33 mouse cellular contexts compared by ENCODE assay signal in genomic region chr19:7561456-7561855, GRCm38 (mm10). TPM values are rescaled to one million over a fixed set of nuclear protein-coding genes. Genes with fewer than 3 reads are reported as not detected.
DNase-seq lines count a peak whose midpoint lies in the region; ATAC-seq and TF ChIP-seq lines count a peak whose summit lies in the region.
"Had no signal": no experiment of that assay in that cellular context is flagged by ENCODE, and none has a peak within 500 bp of the region (broad histone marks: within the 10 kb centered on the region; RNA-seq: fewer than 3 reads in every experiment).

No protein-coding gene starts in this region.

- no peak for ATAC-seq in embryonic facial prominence, embryonic 13.5 days (ENCODE audit: insufficient number of reproducible peaks, insufficient read depth, low FRiP score, low TSS enrichment, low read depth)
- ATAC-seq in liver, embryonic 11.5 days (replicated peaks; ENCODE audit: low FRiP score): no peak
- ATAC-seq: forebrain, embryonic 13.5 days had no signal

- no peaks in the 10 kb centered on the region for H3K27me3 ChIP-seq in CH12.LX (replicated peaks)
- H3K27me3 ChIP-seq in embryonic facial prominence, embryonic 13.5 days: no peaks in the 10 kb centered on the region
- H3K27me3 ChIP-seq in liver, embryonic 11.5 days (replicated peaks; ENCODE audit: control insufficient read depth, insufficient read depth, low read length): no peaks in the 10 kb centered on the region
- H3K27me3 ChIP-seq: embryonic facial prominence, embryonic 12.5 days; heart, embryonic 13.5 days had no signal

- H3K9ac ChIP-seq in CH12.LX (ENCODE audit: insufficient read depth, low read depth): no peak overlapping the region
- 0 out of 2 replicates have a peak overlapping the region, but pooled peaks have one; percentile 11 for H3K9ac ChIP-seq in embryonic facial prominence, embryonic 13.5 days
- H3K9ac ChIP-seq in liver, embryonic 11.5 days (ENCODE audit: low read depth, low read length): no peak overlapping the region
- H3K9ac ChIP-seq: embryonic facial prominence, embryonic 12.5 days; forebrain, embryonic 13.5 days; heart, embryonic 13.5 days; hindbrain, embryonic 13.5 days; liver, embryonic 14.5 days; lung, embryonic 14.5 days; midbrain, embryonic 12.5 days had no signal

- dilution Hi-C loops in CH12.LX (cut with MboI; ENCODE audit: extremely low pct_ligation_motif_present, extremely low pct_unique_long_range_greater_than_20kb, low sequenced_read_pairs): no loop called here

- in situ Hi-C loops in CH12.LX (cut with MboI; ENCODE audit: low pct_ligation_motif_present, low pct_unique_long_range_greater_than_20kb, low sequenced_read_pairs): no loop called here

- H3K4me3 ChIP-seq in CH12.LX (replicated peaks in 1 of 3; ENCODE audit: low read depth in 2 of 3, low read length in 2 of 3, poor library complexity in 1 of 3): peak overlapping the region in 1 of 3 experiments; percentile 3
- H3K4me3 ChIP-seq in embryonic facial prominence, embryonic 13.5 days: no peak overlapping the region
- H3K4me3 ChIP-seq in liver, embryonic 11.5 days (ENCODE audit: low read depth, low read length): no peak overlapping the region
- H3K4me3 ChIP-seq: embryonic facial prominence, embryonic 12.5 days; forebrain, embryonic 13.5 days; heart, embryonic 13.5 days; hindbrain, embryonic 13.5 days; midbrain, embryonic 12.5 days had no signal

- H3K27ac ChIP-seq in CH12.LX (ENCODE audit: insufficient read depth, low read depth): no peak overlapping the region
- no peak overlapping the region for H3K27ac ChIP-seq in embryonic facial prominence, embryonic 13.5 days
- no peak overlapping the region for H3K27ac ChIP-seq in liver, embryonic 11.5 days (ENCODE audit: low read depth, low read length)
- H3K27ac ChIP-seq: embryonic facial prominence, embryonic 12.5 days; forebrain, embryonic 13.5 days; heart, embryonic 13.5 days; hindbrain, embryonic 13.5 days; liver, embryonic 14.5 days; midbrain, embryonic 12.5 days had no signal

- 42% methylated on average over 3 of the region's 3 CpGs for WGBS in embryonic facial prominence, embryonic 13.5 days
- 64% methylated on average over 3 of the region's 3 CpGs for WGBS in liver, embryonic 11.5 days

- no peak for TF ChIP-seq POLR2A in CH12.LX (IDR thresholded peaks at IDR 0.05; ENCODE audit: low read depth, low read length)

- no peak for TF ChIP-seq EP300 in CH12.LX (IDR thresholded peaks at IDR 0.05; ENCODE audit: low read length)

- peaks cover 2 to 16% of the 10 kb centered on the region in 2 experiments for H3K36me3 ChIP-seq in CH12.LX (replicated peaks in 1 of 2; ENCODE audit: control insufficient read depth in 1 of 2, insufficient read depth in 1 of 2, low read length in 1 of 2)
- no peaks in the 10 kb centered on the region for H3K36me3 ChIP-seq in embryonic facial prominence, embryonic 13.5 days
- H3K36me3 ChIP-seq in liver, embryonic 11.5 days (ENCODE audit: control insufficient read depth, insufficient read depth, low read length): no peaks in the 10 kb centered on the region
- H3K36me3 ChIP-seq: embryonic facial prominence, embryonic 12.5 days; hindbrain, embryonic 13.5 days; midbrain, embryonic 12.5 days had no signal

- H3K9me3 ChIP-seq in CH12.LX (replicated peaks; ENCODE audit: low read length): no peaks in the 10 kb centered on the region
- H3K9me3 ChIP-seq in embryonic facial prominence, embryonic 13.5 days: no peaks in the 10 kb centered on the region
- H3K9me3 ChIP-seq in liver, embryonic 11.5 days (ENCODE audit: control insufficient read depth, low read length): no peaks in the 10 kb centered on the region
- H3K9me3 ChIP-seq: embryonic facial prominence, embryonic 12.5 days; forebrain, embryonic 13.5 days; heart, embryonic 13.5 days; hindbrain, embryonic 13.5 days; midbrain, embryonic 12.5 days had no signal

- H3K79me2 ChIP-seq in CH12.LX (replicated peaks; ENCODE audit: control insufficient read depth, extremely low read depth, insufficient read depth, poor library complexity, severe bottlenecking): no peaks in the 10 kb centered on the region; the same call in 1 of the 2 replicates

- peak overlapping the region; percentile 41; the same call in 1 of the 2 replicates for H3K4me2 ChIP-seq in CH12.LX (ENCODE audit: insufficient read depth, low read depth, poor library complexity, severe bottlenecking)
- H3K4me2 ChIP-seq in embryonic facial prominence, embryonic 13.5 days: no peak overlapping the region
- no peak overlapping the region for H3K4me2 ChIP-seq in liver, embryonic 11.5 days
- H3K4me2 ChIP-seq: embryonic facial prominence, embryonic 12.5 days; forebrain, embryonic 13.5 days; heart, embryonic 13.5 days; hindbrain, embryonic 13.5 days; lung, embryonic 14.5 days; midbrain, embryonic 12.5 days had no signal

- H3K4me1 ChIP-seq in CH12.LX (ENCODE audit: control insufficient read depth in 1 of 2, insufficient read depth in 2 of 2): peaks cover 3 to 38% of the 10 kb centered on the region in 2 experiments; a peak in 3 of 4 replicates
- peaks cover 35% of the 10 kb centered on the region for H3K4me1 ChIP-seq in embryonic facial prominence, embryonic 13.5 days
- H3K4me1 ChIP-seq in liver, embryonic 11.5 days (replicated peaks; ENCODE audit: control insufficient read depth, insufficient read depth, low read length): peaks cover 5% of the 10 kb centered on the region; the same call in 1 of the 2 replicates

- no peak for TF ChIP-seq CTCF in CH12.LX (conservative IDR thresholded peaks at IDR 0.05 in 1 of 2, IDR thresholded peaks at IDR 0.05 in 1 of 2; ENCODE audit: low read depth in 2 of 2, low read length in 2 of 2)

- no peak for TF ChIP-seq RAD21 in CH12.LX (IDR thresholded peaks at IDR 0.05; ENCODE audit: low read depth, low read length)

- peak; percentile 24 for DNase-seq in testis, postnatal 14 days (ENCODE audit: low spot score)
- no peak for DNase-seq in testis, postnatal 10 days (ENCODE audit: low spot score)
- DNase-seq in CH12.LX (ENCODE audit: extremely low read depth): peak; percentile 26
- no peak for DNase-seq in liver, embryonic 11.5 days (ENCODE audit: low spot score)
- no peak for DNase-seq in retina, embryonic 14.5 days (ENCODE audit: low spot score)
- DNase-seq in cerebellum, postnatal 4 days (ENCODE audit: low spot score in 2 of 2): no peak
- DNase-seq: adrenal gland, postnatal 25 days; cerebellum, adult 9-11 months; heart, adult 18-20 months; heart, postnatal 14 days; kidney, postnatal 25 days; layer of hippocampus, adult 9-11 months; lung, embryonic 14.5 days; right cerebral cortex, postnatal 14 days; spleen, adult 18-20 months; thymus, adult 18-20 months; thymus, postnatal 4 days had no signal

TF ChIP-seq in CH12.LX, 34 proteins besides CTCF, POLR2A, EP300 and RAD21:
- TF ChIP-seq MYC (IDR thresholded peaks at IDR 0.05; ENCODE audit: low read depth, low read length) (no peak), SIN3A (IDR thresholded peaks at IDR 0.05; ENCODE audit: low read length) (peak; percentile 75; the same call in 1 of the 2 replicates), MXI1 (IDR thresholded peaks at IDR 0.05; ENCODE audit: low read depth, low read length) (no peak), RCOR1 (conservative IDR thresholded peaks at IDR 0.05; ENCODE audit: low read depth, low read length) (no peak), IRF4 (IDR thresholded peaks at IDR 0.05; ENCODE audit: low read depth, low read length) (peak; percentile 25; the same call in 1 of the 2 replicates), POLR2AphosphoS2 (IDR thresholded peaks at IDR 0.05; ENCODE audit: low read depth, low read length) (no peak)
TF ChIP-seq in CH12.LX: peak in this region for 2.

RNA-seq across cellular contexts. Expression of gene Pla2g16, which starts 4.2 kb away (rescaled TPM):
- total RNA-seq in CH12.LX (2012; rRNA removed) (19.9 and 28.2 TPM in 2 replicates), CH12.LX (2014; rRNA removed) (17.9 and 19.5 TPM in 2 replicates)
- polyA plus RNA-seq in CH12.LX (2012; ENCODE audit: insufficient read length, low read depth): 12.5 and 15.4 TPM in 2 replicates
- polyA plus RNA-seq in embryonic facial prominence, embryonic 13.5 days (2015; fragmentation: Nextera tagmentation; extraction: Ambion mirVana): 9.2 and 10.0 TPM in 2 replicates
- 16.0 TPM in 2 replicates for polyA plus RNA-seq in liver, embryonic 11.5 days (2014; fragmentation: Nextera tagmentation; extraction: Ambion mirVana)

RNA-seq across cellular contexts. Expression of gene Lgals12, which starts 45.5 kb away (rescaled TPM):
- total RNA-seq in CH12.LX (2012; rRNA removed): not detected in 2 replicates
- total RNA-seq in CH12.LX (2014; rRNA removed): not detected in 2 replicates
- polyA plus RNA-seq in CH12.LX (2012; ENCODE audit: insufficient read length, low read depth): not detected in 2 replicates
- 0.45 and 0.65 TPM in 2 replicates for polyA plus RNA-seq in embryonic facial prominence, embryonic 13.5 days (2015; fragmentation: Nextera tagmentation; extraction: Ambion mirVana)
- not detected in 2 replicates for polyA plus RNA-seq in liver, embryonic 11.5 days (2014; fragmentation: Nextera tagmentation; extraction: Ambion mirVana)
- total RNA-seq: megakaryocyte, adult 5-6 weeks; neutrophil, adult 5-6 weeks had no signal

RNA-seq across cellular contexts. Expression of gene Hrasls5, which starts 50.9 kb away (rescaled TPM):
- total RNA-seq in CH12.LX (2012; rRNA removed) (not detected in 2 replicates), CH12.LX (2014; rRNA removed) (not detected in 2 replicates)
- polyA plus RNA-seq in CH12.LX (2012; ENCODE audit: insufficient read length, low read depth): not detected in 2 replicates
- polyA plus RNA-seq in embryonic facial prominence, embryonic 13.5 days (2015; fragmentation: Nextera tagmentation; extraction: Ambion mirVana): not detected in 2 replicates
- not detected in 2 replicates for polyA plus RNA-seq in liver, embryonic 11.5 days (2014; fragmentation: Nextera tagmentation; extraction: Ambion mirVana)
- total RNA-seq: adrenal gland, postnatal 25 days; gastrocnemius, adult 8-10 months; heart, adult 18-20 months; heart, postnatal 14 days; left cerebral cortex, adult 18-20 months; left cerebral cortex, postnatal 36 days; megakaryocyte, adult 5-6 weeks; neutrophil, adult 5-6 weeks had no signal
- polyA plus RNA-seq: embryonic facial prominence, embryonic 12.5 days; forebrain, embryonic 13.5 days; heart, embryonic 13.5 days; hindbrain, embryonic 13.5 days; intestine, embryonic 14.5 days; kidney, embryonic 14.5 days; limb, embryonic 14.5 days; lung, embryonic 14.5 days; midbrain, embryonic 12.5 days; stomach, embryonic 14.5 days had no signal

Comparison
In these comparisons a context has a peak if more than half of its experiments do, and no peak if none do; other contexts are left out.
1. DNase-seq: peak in testis, postnatal 14 days (single experiment) and CH12.LX (single experiment); none in testis, postnatal 10 days (single experiment), liver, embryonic 11.5 days (single experiment), retina, embryonic 14.5 days (single experiment) and cerebellum, postnatal 4 days (0 of 2).